Mouse (Mus musculus) embryonic fibroblast, embryonic 13.5 days (primary cell): Measurements from ENCODE around the gene Irx2. TPM values are rescaled to one million over a fixed set of nuclear protein-coding genes. Genes with fewer than 3 reads are reported as not detected.
A peak's percentile ranks its signal among the peaks of the same experiment; 100 is the strongest.

Experiments
- H3K27ac ChIP-seq: 2 replicates; pipeline ENCODE4 v1.5.1; 2012; ENCODE audit warnings: low read length, control low read depth, inconsistent platforms; ENCODE audit not compliant: insufficient read depth
- H3K4me1 ChIP-seq: 2 replicates; pipeline ENCODE4 v1.6.1; 2011; ENCODE audit warnings: low read length; ENCODE audit not compliant: control insufficient read depth, insufficient read depth
- H3K4me3 ChIP-seq: 2 replicates; pipeline ENCODE4 v1.5.1; 2011; ENCODE audit warnings: mild to moderate bottlenecking, control low read depth, low read length; ENCODE audit not compliant: insufficient read depth
- CTCF ChIP-seq: IDR thresholded peaks from 2 replicates; pipeline ENCODE4 v1.5.1; 2011; ENCODE audit warnings: mild to moderate bottlenecking, control low read depth, low read length, moderate library complexity, borderline replicate concordance; ENCODE audit not compliant: insufficient read depth
- POLR2A ChIP-seq: IDR thresholded peaks from 2 replicates; pipeline ENCODE4 v1.6.1; 2011; ENCODE audit warnings: low read depth, mild to moderate bottlenecking, control low read depth, low read length, moderate library complexity
- polyA plus RNA-seq: library from polyadenylated mRNA; stranded (reverse); fragments of >200 nt; gene quantifications from 2 replicates; pipeline ENCODE4 v1.2.4, GENCODE M21; 2011; ENCODE audit warnings: low read depth; ENCODE audit not compliant: missing spikeins, insufficient read length

Irx2 gene
- polyA plus RNA-seq, 1 experiment = 50.8 TPM

- H3K4me3 ChIP-seq = peak overlapping the region; percentile 29; the same call in 1 of the 2 replicates
- TF ChIP-seq CTCF (peak; percentile 28; the same call in 1 of the 2 replicates), POLR2A (0 out of 2 replicates have a peak, but pooled peaks have one; percentile 5)
- peak overlapping the region; percentile 53; the same call in 1 of the 2 replicates for H3K27ac ChIP-seq
- peaks cover 3% of the 10 kb centered on the region; the same call in 1 of the 2 replicates for H3K4me1 ChIP-seq
Observed at GRCm38 (mm10) chr13:72625236-72625950, 3.2 kb upstream of the Irx2 start.

DNA sequence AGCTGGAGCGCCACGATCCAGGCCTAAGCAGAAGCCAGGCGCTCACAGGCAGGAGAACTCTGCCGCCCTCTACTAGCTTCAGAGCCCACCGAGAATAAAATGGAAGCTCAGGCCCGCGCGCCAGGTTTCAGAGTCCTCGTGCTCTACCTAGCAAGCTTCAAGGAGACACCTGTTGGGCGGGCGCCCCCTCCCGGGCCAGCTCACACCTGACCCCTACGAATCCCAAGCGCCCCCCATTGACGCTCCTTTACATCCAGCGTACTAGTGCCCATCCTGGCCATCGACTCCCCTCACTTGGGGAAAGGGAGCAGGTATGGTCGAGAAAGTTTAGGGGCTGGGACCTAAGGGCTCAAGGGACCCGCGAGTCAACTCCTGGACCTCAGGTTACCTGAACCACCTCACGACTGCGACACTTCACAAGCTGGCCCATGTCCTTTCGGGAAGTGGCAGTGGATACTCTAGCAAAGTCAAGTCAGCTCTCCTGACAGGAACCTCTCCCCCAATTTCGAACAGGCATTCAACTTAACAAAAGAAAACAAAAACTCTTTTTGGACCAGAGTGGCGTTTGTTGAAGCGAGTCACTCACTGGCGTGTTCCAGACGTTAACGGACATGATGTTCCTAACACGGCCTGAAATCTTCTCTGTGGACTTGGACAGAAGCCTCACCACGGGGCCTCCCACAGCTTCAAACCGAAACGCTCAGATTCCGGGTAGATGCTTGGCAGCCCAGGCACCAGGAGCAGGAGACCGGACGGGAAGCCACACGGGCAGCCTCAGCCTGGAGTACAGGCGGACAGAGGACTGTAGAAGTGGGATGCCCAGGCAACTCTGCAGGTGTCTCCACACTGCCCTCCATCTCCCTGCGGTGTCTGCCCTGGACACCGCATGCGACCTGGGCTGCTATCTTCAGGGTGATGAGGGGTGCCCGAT lies 964 bp upstream of the Irx2 start:
- Histone ChIP-seq H3K27ac (peak overlapping the region; percentile 96), H3K4me1 (peaks cover 3% of the 10 kb centered on the region; the same call in 1 of the 2 replicates), H3K4me3 (peak overlapping the region; percentile 82)
- TF ChIP-seq CTCF (no peak), POLR2A (0 out of 2 replicates have a peak, but pooled peaks have one; percentile 7)

GRCm38 (mm10) chr13:72628935-72629631 lies 463 bp downstream of the Irx2 start:
- TF ChIP-seq POLR2A = 0 out of 2 replicates have a peak, but pooled peaks have one; percentile 13
- TF ChIP-seq CTCF = no peak
- H3K27ac ChIP-seq = peak overlapping the region; percentile 46
- peak overlapping the region; percentile 75 for H3K4me3 ChIP-seq

GRCm38 (mm10) chr13:72629806-72630205 lies 1.2 kb downstream of the Irx2 start:
- peak overlapping the region; percentile 65 for H3K4me3 ChIP-seq
- H3K4me1 ChIP-seq = peaks cover 3% of the 10 kb centered on the region; the same call in 1 of the 2 replicates
- H3K27ac ChIP-seq = peak overlapping the region; percentile 31; the same call in 1 of the 2 replicates
- TF ChIP-seq POLR2A = no peak
- TF ChIP-seq CTCF = no peak

More at GRCm38 (mm10) chr13:72628935-72629631, 463 bp downstream of the Irx2 start:
- H3K4me1 ChIP-seq = peaks cover 3% of the 10 kb centered on the region; the same call in 1 of the 2 replicates

GRCm38 (mm10) chr13:72630501-72631372 lies 2.1 kb downstream of the Irx2 start:
- TF ChIP-seq POLR2A (no peak), CTCF (no peak)
- H3K4me3 ChIP-seq = peak overlapping the region; percentile 65
- H3K27ac ChIP-seq = no peak overlapping the region; the same call in 1 of the 2 replicates
- H3K4me1 ChIP-seq = no peaks in the 10 kb centered on the region

DNA sequence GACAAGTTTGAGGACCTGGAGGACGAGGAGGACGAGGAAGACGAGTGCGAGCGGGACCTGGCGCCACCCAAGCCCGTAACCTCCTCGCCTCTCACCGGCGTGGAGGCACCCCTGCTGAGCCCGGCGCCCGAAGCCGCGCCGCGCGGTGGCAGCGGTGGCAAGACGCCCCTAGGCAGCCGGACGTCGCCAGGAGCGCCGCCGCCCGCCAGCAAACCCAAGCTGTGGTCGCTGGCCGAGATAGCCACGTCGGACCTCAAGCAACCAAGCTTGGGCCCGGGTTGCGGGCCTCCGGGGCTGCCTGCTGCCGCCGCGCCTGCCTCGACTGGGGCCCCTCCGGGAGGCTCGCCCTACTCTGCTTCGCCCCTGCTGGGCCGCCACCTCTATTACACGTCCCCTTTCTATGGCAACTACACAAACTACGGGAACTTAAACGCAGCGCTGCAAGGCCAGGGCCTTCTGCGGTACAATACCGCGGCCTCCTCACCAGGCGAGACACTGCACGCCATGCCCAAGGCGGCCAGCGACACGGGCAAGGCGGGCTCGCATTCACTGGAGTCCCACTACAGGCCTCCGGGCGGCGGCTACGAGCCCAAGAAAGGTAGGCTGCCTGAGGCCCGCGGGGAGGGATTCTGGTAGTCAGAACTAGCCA lies 2.9 kb downstream of the Irx2 start:
- TF ChIP-seq CTCF (no peak), POLR2A (no peak)
- no peaks in the 10 kb centered on the region for H3K4me1 ChIP-seq
- H3K27ac ChIP-seq = no peak overlapping the region
- H3K4me3 ChIP-seq = peak overlapping the region; percentile 65

DNA sequence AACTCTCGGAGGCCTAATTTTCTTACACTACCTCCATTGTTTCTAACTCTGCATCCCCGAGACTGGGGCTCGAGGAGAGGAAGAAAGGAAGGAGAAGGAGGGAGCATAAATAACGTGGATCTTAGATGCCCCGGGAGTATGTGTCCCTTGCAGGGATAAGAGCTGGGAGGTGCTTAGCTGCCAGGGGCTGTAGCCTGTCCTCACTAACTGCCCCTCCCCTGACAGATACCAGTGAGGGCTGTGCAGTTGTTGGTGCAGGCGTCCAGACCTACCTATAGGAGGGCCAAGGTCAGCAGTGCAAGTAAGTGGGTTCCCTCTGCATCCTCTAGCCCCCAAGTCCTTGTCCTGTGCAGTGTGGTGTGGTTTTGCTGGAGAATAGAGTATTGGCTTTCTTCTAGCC lies 3.7 kb downstream of the Irx2 start:
- Histone ChIP-seq H3K27ac (no peak overlapping the region), H3K4me3 (peak overlapping the region; percentile 65)

DNA sequence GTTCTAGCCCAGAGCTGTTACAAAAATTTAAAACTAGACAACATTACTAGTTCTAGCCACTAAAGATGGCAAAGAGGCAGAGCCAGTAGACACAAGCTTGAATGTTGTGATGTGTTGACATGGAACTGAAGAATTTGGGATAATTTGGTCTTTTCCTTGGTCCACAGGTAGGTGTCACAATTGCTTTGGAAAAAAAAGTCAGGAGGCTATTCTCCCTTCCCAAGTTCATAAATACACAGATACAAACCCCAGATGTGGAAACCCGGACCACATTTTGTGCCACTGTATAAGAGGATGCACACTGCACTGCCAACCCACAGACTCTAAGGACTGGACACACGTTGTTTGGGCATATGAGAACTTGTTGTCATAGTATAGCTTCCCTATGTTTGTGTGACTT lies 4.5 kb downstream of the Irx2 start:
- no peaks in the 10 kb centered on the region for H3K4me1 ChIP-seq
- H3K27ac ChIP-seq = no peak overlapping the region
- H3K4me3 ChIP-seq = peak overlapping the region; percentile 65
- TF ChIP-seq CTCF = no peak
- no peak for TF ChIP-seq POLR2A

More for the DNA sequence above, 3.7 kb downstream of the Irx2 start:
- no peaks in the 10 kb centered on the region for H3K4me1 ChIP-seq
- TF ChIP-seq POLR2A (no peak), CTCF (no peak)
